Mouse (Mus musculus): Measurements from ENCODE around the gene Tm4sf5. TPM values are rescaled to one million over a fixed set of nuclear protein-coding genes. Genes with fewer than 3 reads are reported as not detected.
"Not testable (repeated sequence)": the region's sequence is repeated elsewhere in the genome, so short reads cannot be mapped to it uniquely, and the experiment has no call there.

Tm4sf5 gene
- polyA plus RNA-seq, 1 experiment: 0.44 TPM

- TF ChIP-seq CTCF (IDR thresholded peaks at IDR 0.05; ENCODE audit: extremely low read depth, insufficient read depth, low read length): no peak
- no peak for TF ChIP-seq POLR2A (IDR thresholded peaks at IDR 0.05; ENCODE audit: extremely low read depth, insufficient read depth, low read length)
- Histone ChIP-seq H3K4me1 (ENCODE audit: control insufficient read depth, insufficient read depth, low read length) (no peaks in the 10 kb centered on the region), H3K27ac (ENCODE audit: insufficient read depth, low read length) (no peak within 1 kb of the TSS), H3K4me3 (ENCODE audit: insufficient read depth, low read length) (0 out of 2 replicates have a peak within 1 kb of the TSS, but pooled peaks have one; percentile 9)
Measured at GRCm38 (mm10) chr11:70518923-70519322, 13.9 kb downstream of the Tm4sf5 start, which contains the start of gene Gltpd2. Gene Gltpd2, plus strand, starts transcription at chr11:70519196.

- Histone ChIP-seq H3K4me1 (ENCODE audit: control insufficient read depth, insufficient read depth, low read length) (no peaks in the 10 kb centered on the region), H3K27ac (ENCODE audit: insufficient read depth, low read length) (no peak overlapping the region), H3K4me3 (ENCODE audit: insufficient read depth, low read length) (0 out of 2 replicates have a peak overlapping the region, but pooled peaks have one; percentile 9)
- TF ChIP-seq POLR2A (IDR thresholded peaks at IDR 0.05; ENCODE audit: extremely low read depth, insufficient read depth, low read length) (no peak), CTCF (IDR thresholded peaks at IDR 0.05; ENCODE audit: extremely low read depth, insufficient read depth, low read length) (no peak)
Measured at GRCm38 (mm10) chr11:70520178-70520769, 15.2 kb downstream of the Tm4sf5 start.

- not testable (repeated sequence) for H3K4me1 ChIP-seq (ENCODE audit: control insufficient read depth, insufficient read depth, low read length); H3K4me3 ChIP-seq (ENCODE audit: insufficient read depth, low read length); H3K27ac ChIP-seq (ENCODE audit: insufficient read depth, low read length)
Measured at GRCm38 (mm10) chr11:70523306-70523989, 18.4 kb downstream of the Tm4sf5 start.

GRCm38 (mm10) chr11:70524782-70525181 is 19.7 kb downstream of the Tm4sf5 start:
- no peak overlapping the region for H3K27ac ChIP-seq (ENCODE audit: insufficient read depth, low read length)
- TF ChIP-seq POLR2A (IDR thresholded peaks at IDR 0.05; ENCODE audit: extremely low read depth, insufficient read depth, low read length) (no peak), CTCF (IDR thresholded peaks at IDR 0.05; ENCODE audit: extremely low read depth, insufficient read depth, low read length) (no peak)
- peak overlapping the region; percentile 45; the same call in 1 of the 2 replicates for H3K4me3 ChIP-seq (ENCODE audit: insufficient read depth, low read length)
- peaks cover 5% of the 10 kb centered on the region; the same call in 1 of the 2 replicates for H3K4me1 ChIP-seq (ENCODE audit: control insufficient read depth, insufficient read depth, low read length)

GRCm38 (mm10) chr11:70525184-70525678 is 20.2 kb downstream of the Tm4sf5 start, which contains the start of gene Psmb6:
Gene Psmb6, plus strand, starts transcription at chr11:70525367.
- no peak within 1 kb of the TSS for H3K27ac ChIP-seq (ENCODE audit: insufficient read depth, low read length)
- TF ChIP-seq POLR2A (IDR thresholded peaks at IDR 0.05; ENCODE audit: extremely low read depth, insufficient read depth, low read length): peak; percentile 88
- no peak for TF ChIP-seq CTCF (IDR thresholded peaks at IDR 0.05; ENCODE audit: extremely low read depth, insufficient read depth, low read length)

GRCm38 (mm10) chr11:70525726-70526125 is 20.7 kb downstream of the Tm4sf5 start:
- H3K4me3 ChIP-seq (ENCODE audit: insufficient read depth, low read length): peak overlapping the region; percentile 45
- no peak for TF ChIP-seq CTCF (IDR thresholded peaks at IDR 0.05; ENCODE audit: extremely low read depth, insufficient read depth, low read length)
- H3K27ac ChIP-seq (ENCODE audit: insufficient read depth, low read length): no peak overlapping the region
- H3K4me1 ChIP-seq (ENCODE audit: control insufficient read depth, insufficient read depth, low read length): peaks cover 5% of the 10 kb centered on the region; the same call in 1 of the 2 replicates

More at GRCm38 (mm10) chr11:70525184-70525678, 20.2 kb downstream of the Tm4sf5 start, which contains the start of gene Psmb6:
- peak within 1 kb of the TSS; percentile 45 for H3K4me3 ChIP-seq (ENCODE audit: insufficient read depth, low read length)
- H3K4me1 ChIP-seq (ENCODE audit: control insufficient read depth, insufficient read depth, low read length): peaks cover 5% of the 10 kb centered on the region; the same call in 1 of the 2 replicates

- Histone ChIP-seq H3K4me1 (ENCODE audit: control insufficient read depth, insufficient read depth, low read length) (peaks cover 5% of the 10 kb centered on the region; the same call in 1 of the 2 replicates), H3K27ac (ENCODE audit: insufficient read depth, low read length) (no peak overlapping the region), H3K4me3 (ENCODE audit: insufficient read depth, low read length) (no peak overlapping the region; the same call in 1 of the 2 replicates)
- TF ChIP-seq CTCF (IDR thresholded peaks at IDR 0.05; ENCODE audit: extremely low read depth, insufficient read depth, low read length): no peak
- TF ChIP-seq POLR2A (IDR thresholded peaks at IDR 0.05; ENCODE audit: extremely low read depth, insufficient read depth, low read length): no peak
Measured at GRCm38 (mm10) chr11:70526211-70526610, 21.2 kb downstream of the Tm4sf5 start.

GRCm38 (mm10) chr11:70528610-70529009 is 23.6 kb downstream of the Tm4sf5 start:
- 0 out of 2 replicates have a peak, but pooled peaks have one; percentile 8 for TF ChIP-seq POLR2A (IDR thresholded peaks at IDR 0.05; ENCODE audit: extremely low read depth, insufficient read depth, low read length)
- TF ChIP-seq CTCF (IDR thresholded peaks at IDR 0.05; ENCODE audit: extremely low read depth, insufficient read depth, low read length): no peak
- H3K4me1 ChIP-seq (ENCODE audit: control insufficient read depth, insufficient read depth, low read length): peaks cover 5% of the 10 kb centered on the region; the same call in 1 of the 2 replicates

GRCm38 (mm10) chr11:70531065-70531464 is 26.0 kb downstream of the Tm4sf5 start:
- not testable (repeated sequence) for H3K27ac ChIP-seq (ENCODE audit: insufficient read depth, low read length); H3K4me3 ChIP-seq (ENCODE audit: insufficient read depth, low read length); H3K4me1 ChIP-seq (ENCODE audit: control insufficient read depth, insufficient read depth, low read length)

More at GRCm38 (mm10) chr11:70528610-70529009, 23.6 kb downstream of the Tm4sf5 start:
- H3K27ac ChIP-seq (ENCODE audit: insufficient read depth, low read length): no peak overlapping the region
- H3K4me3 ChIP-seq (ENCODE audit: insufficient read depth, low read length): no peak overlapping the region

GRCm38 (mm10) chr11:70532839-70533238 is 27.8 kb downstream of the Tm4sf5 start, which contains the start of gene Gm40193:
Gene Gm40193, minus strand, starts transcription at chr11:70532939.
- Histone ChIP-seq H3K4me1 (ENCODE audit: control insufficient read depth, insufficient read depth, low read length) (no peaks in the 10 kb centered on the region), H3K27ac (ENCODE audit: insufficient read depth, low read length) (no peak within 1 kb of the TSS), H3K4me3 (ENCODE audit: insufficient read depth, low read length) (no peak within 1 kb of the TSS)
- TF ChIP-seq POLR2A (IDR thresholded peaks at IDR 0.05; ENCODE audit: extremely low read depth, insufficient read depth, low read length) (no peak), CTCF (IDR thresholded peaks at IDR 0.05; ENCODE audit: extremely low read depth, insufficient read depth, low read length) (no peak)

Measured in cortical plate, adult 2 months (tissue).